Mouse (Mus musculus) stomach, embryonic 14.5 days (tissue): Measurements from ENCODE around the gene Pcyt1a. TPM values are rescaled to one million over a fixed set of nuclear protein-coding genes. Genes with fewer than 3 reads are reported as not detected.
A peak's percentile ranks its signal among the peaks of the same experiment; 100 is the strongest.

ENCODE experiments used
- ATAC-seq: fragments of 200-750 bp; cut with Nextera tagmentation; 2 replicates; pipeline ENCODE4 v1.8.0; 2017; ENCODE audit warnings: low read depth, moderate TSS enrichment; ENCODE audit not compliant: insufficient number of reproducible peaks, insufficient read depth, low FRiP score
- H3K27ac ChIP-seq: fragments of 300-500 bp; sonication (generic); 2 replicates; pipeline ENCODE4 v1.5.1; 2014; ENCODE audit warnings: mild to moderate bottlenecking, low read length, moderate library complexity, mixed read lengths
- H3K27me3 ChIP-seq: fragments of 300-500 bp; sonication (generic); 2 replicates; pipeline ENCODE4 v1.6.1; 2014; ENCODE audit warnings: low read length, control low read depth, mixed read lengths; ENCODE audit not compliant: control insufficient read depth, insufficient read depth
- H3K36me3 ChIP-seq: fragments of 300-500 bp; sonication (generic); 2 replicates; pipeline ENCODE4 v1.6.1; 2014; ENCODE audit warnings: mild to moderate bottlenecking, control low read depth, low read length, moderate library complexity, mixed read lengths; ENCODE audit not compliant: control insufficient read depth, insufficient read depth
- H3K4me1 ChIP-seq: fragments of 300-500 bp; sonication (generic); 2 replicates; pipeline ENCODE4 v1.6.1; 2014; ENCODE audit warnings: low read length, control low read depth, mixed read lengths; ENCODE audit not compliant: control insufficient read depth, insufficient read depth
- H3K4me2 ChIP-seq: fragments of 300-500 bp; sonication (generic); replicated peaks from 2 replicates; pipeline ENCODE4 v1.6.1; 2014; ENCODE audit warnings: low read depth, low read length, control low read depth
- H3K4me3 ChIP-seq: fragments of 300-500 bp; sonication (generic); 2 replicates; pipeline ENCODE4 v1.5.1; 2014; ENCODE audit warnings: low read depth, low read length, control low read depth
- H3K9ac ChIP-seq: fragments of 300-500 bp; sonication (generic); replicated peaks from 2 replicates; pipeline ENCODE4 v1.6.1; 2014; ENCODE audit warnings: low read depth, mild to moderate bottlenecking, control low read depth, low read length, moderate library complexity, mixed read lengths
- H3K9me3 ChIP-seq: fragments of 300-500 bp; sonication (generic); 2 replicates; pipeline ENCODE4 v1.6.1; 2016; ENCODE audit warnings: low read depth, low read length, control low read depth; ENCODE audit not compliant: control insufficient read depth
- WGBS: fragments of 180-500 bp; shearing (Covaris S2); extraction: QIAGEN DNeasy Blood & Tissue Kit; methylation state at CpG from one replicate; pipeline ENCODE4 v1.1.7; 2014; 5-methylcytosine and 5-hydroxymethylcytosine counted together
- polyA plus RNA-seq: library from polyadenylated mRNA; unstranded; fragments of >200 nt; fragmentation: Nextera tagmentation; extraction: Ambion mirVana; gene quantifications from 2 replicates; pipeline ENCODE4 v1.2.1, GENCODE M21; 2014

The Pcyt1a gene
- polyA plus RNA-seq, 1 experiment from 2014 or later, result 40.3 TPM

DNA sequence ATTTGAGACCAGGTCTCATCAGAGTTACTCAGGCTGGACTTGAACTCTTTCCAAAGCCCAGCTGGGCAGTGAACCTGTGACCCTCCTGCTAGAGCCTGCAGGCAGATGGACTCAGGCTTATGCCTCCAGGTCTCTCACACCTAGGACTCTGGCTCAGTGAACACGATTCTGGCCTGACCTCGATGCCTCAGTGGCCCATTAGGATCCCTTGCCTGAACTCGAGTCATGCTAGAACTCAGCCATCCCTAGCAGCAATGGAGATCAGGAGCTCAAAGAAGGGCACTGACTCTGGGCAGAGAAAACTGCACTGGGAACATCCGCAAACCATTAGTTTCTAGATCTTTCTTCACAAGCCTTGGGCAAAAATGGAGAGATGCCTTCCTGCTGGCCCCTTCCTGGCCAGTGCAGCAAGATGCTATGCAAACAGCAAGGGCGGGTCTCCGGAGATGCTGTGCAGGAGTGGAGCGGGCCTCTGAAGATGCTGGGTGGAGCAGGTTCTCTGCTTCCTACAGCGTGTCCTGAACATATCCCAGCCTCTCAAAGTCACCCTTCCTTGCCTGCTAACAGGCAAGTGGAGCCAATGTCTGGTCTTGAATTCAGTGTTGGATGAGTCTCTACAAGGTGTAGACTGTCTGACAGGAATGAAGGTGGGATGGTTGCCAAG lies 81.2 kb downstream of the Pcyt1a start:
- H3K36me3 ChIP-seq, result no peaks in the 10 kb centered on the region
- no peak overlapping the region for H3K4me3 ChIP-seq
- H3K9me3 ChIP-seq, result no peaks in the 10 kb centered on the region
- WGBS, result 88% methylated on average over 8 of the region's 8 CpGs
- H3K4me2 ChIP-seq, result no peak overlapping the region
- H3K27me3 ChIP-seq, result no peaks in the 10 kb centered on the region
- ATAC-seq, result no peak
- no peak overlapping the region for H3K9ac ChIP-seq
- H3K4me1 ChIP-seq, result peaks cover 14% of the 10 kb centered on the region; the same call in 1 of the 2 replicates
- H3K27ac ChIP-seq, result no peak overlapping the region

DNA sequence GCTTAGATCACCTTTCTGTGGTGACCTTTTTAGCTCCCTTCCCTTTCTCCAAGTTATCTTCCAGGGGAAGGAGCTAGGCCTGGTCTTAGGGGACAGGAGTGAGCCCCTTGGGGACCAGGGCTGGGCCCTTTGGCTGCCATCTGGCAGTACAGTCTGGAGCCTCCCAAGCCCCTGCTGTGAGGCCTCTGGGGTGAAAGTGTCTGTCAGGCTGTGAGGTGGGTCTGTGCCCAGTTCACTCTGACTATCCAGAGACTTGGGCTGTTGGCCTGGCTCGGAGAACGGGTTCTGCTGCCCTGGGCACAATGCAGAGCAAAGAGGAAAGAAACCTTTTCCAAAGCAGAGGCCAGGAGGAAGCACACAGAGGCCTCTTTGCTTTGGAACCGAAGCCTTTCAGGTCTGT lies 82.2 kb downstream of the Pcyt1a start:
- Histone ChIP-seq H3K27ac (peak overlapping the region; percentile 53; the same call in 1 of the 2 replicates), H3K4me2 (no peak overlapping the region), H3K36me3 (no peaks in the 10 kb centered on the region), H3K27me3 (no peaks in the 10 kb centered on the region), H3K9me3 (no peaks in the 10 kb centered on the region), H3K9ac (no peak overlapping the region), H3K4me1 (peaks cover 14% of the 10 kb centered on the region; the same call in 1 of the 2 replicates), H3K4me3 (no peak overlapping the region)
- WGBS, result 61% methylated on average over 3 of the region's 3 CpGs
- ATAC-seq, result no peak

DNA sequence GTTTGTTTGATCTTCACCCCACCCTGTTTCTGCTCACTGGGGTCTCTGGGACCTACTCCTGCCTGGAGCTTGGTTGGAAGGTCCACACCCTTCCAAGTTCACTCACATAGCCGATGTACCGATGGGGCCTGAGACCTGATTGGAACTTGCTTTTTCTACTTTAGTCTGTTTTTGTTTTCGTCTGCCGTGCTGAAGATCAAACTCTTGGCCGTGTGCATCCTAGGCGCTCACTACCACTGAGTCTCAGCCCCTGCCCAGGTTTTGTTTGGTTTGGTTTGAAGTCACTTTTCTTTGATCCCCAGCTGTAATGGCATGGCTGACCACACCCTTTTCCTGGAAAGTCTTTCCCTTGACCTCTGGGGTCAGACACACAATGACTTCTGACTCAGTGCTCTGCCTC lies 82.7 kb downstream of the Pcyt1a start:
- no peak overlapping the region for H3K4me2 ChIP-seq
- no peak overlapping the region for H3K9ac ChIP-seq
- H3K36me3 ChIP-seq, result no peaks in the 10 kb centered on the region
- peak overlapping the region; percentile 53; the same call in 1 of the 2 replicates for H3K27ac ChIP-seq
- 80% methylated on average over 6 of the region's 6 CpGs for WGBS
- ATAC-seq, result no peak
- no peaks in the 10 kb centered on the region for H3K9me3 ChIP-seq
- H3K27me3 ChIP-seq, result no peaks in the 10 kb centered on the region
- H3K4me3 ChIP-seq, result no peak overlapping the region
- peaks cover 14% of the 10 kb centered on the region; the same call in 1 of the 2 replicates for H3K4me1 ChIP-seq

DNA sequence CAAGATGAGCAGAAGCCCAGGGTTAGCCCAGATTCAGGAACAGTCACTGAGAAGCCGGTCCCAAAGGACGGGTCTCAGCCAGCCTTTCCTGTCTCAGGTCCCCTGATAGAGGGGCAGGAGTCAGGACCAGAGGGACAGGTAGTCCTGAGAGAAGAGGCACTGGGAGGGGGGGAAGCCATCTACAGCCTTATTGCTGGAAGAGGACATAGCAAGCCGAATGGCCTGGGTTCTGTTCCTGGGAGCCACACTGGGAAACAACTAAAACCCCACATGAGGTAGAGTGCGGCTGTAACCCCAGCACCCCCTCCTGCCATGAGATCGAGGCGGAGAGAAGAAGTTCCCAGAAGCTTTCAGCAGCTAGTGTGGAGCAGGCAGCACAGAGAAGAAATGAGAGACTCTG lies 83.2 kb downstream of the Pcyt1a start:
- ATAC-seq, result no peak
- WGBS, result 95% methylated on average over 6 of the region's 6 CpGs
- Histone ChIP-seq H3K4me2 (no peak overlapping the region), H3K27ac (no peak overlapping the region), H3K9me3 (no peaks in the 10 kb centered on the region), H3K9ac (no peak overlapping the region), H3K27me3 (no peaks in the 10 kb centered on the region), H3K4me3 (no peak overlapping the region), H3K36me3 (no peaks in the 10 kb centered on the region), H3K4me1 (peaks cover 12% of the 10 kb centered on the region; the same call in 1 of the 2 replicates)

DNA sequence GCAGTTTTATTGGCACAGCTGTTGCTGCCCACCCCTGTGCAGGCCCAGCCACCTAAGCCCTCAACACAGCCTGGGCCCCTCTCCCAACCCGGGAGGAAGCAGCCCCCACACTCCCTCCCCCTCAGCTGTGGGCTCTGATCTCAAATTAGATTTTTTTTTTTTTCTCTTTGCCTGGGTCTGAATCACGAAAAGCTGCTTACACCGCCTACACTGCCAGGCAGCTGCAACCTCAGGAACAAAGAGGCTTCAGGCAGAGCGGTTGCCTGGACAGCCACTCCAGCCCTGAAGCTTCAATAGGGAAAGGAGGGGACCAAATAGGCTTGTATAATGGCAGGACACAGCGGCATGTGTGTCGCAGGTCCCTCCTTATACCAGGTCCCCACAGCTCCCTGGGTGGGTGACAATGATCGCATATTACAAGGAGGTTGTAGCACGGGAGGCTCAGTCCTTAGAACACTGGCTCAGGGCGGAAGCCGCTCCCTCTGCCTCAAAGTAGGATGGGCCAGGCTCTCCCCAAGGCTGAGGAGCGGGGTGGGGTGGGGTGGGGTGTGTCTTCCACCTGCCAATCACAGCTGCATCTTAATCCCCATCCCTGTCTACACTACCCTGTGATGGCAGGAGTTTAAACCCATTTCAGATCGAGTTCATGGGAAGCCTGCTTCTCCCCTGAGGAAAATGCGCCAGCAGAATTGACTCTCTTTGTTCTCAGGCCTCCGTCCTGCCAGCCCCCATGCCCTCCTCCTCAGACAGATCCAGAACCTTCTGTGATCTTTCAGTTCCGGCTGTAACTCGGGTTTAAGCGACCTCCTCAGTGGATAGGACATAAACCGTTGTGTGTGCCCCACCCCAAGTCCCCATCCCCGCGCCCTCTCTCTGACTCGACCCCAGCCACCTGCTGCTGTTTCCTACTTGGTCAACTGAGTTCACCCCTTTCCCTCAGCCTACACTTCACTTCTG lies 85.6 kb downstream of the Pcyt1a start:
- 0 out of 2 replicates have a peak overlapping the region, but pooled peaks have one; percentile 28 for H3K9ac ChIP-seq
- no peak overlapping the region for H3K4me3 ChIP-seq
- 22% methylated on average over 21 of the region's 21 CpGs for whole genome bisulfite sequencing
- H3K36me3 ChIP-seq, result no peaks in the 10 kb centered on the region
- H3K4me1 ChIP-seq, result peaks cover 15% of the 10 kb centered on the region; the same call in 1 of the 2 replicates
- ATAC-seq, result peak; percentile 84; the same call in 1 of the 2 replicates
- H3K27ac ChIP-seq, result peak overlapping the region; percentile 78; the same call in 1 of the 2 replicates
- H3K9me3 ChIP-seq, result no peaks in the 10 kb centered on the region
- peak overlapping the region; percentile 29 for H3K4me2 ChIP-seq
- no peaks in the 10 kb centered on the region for H3K27me3 ChIP-seq

DNA sequence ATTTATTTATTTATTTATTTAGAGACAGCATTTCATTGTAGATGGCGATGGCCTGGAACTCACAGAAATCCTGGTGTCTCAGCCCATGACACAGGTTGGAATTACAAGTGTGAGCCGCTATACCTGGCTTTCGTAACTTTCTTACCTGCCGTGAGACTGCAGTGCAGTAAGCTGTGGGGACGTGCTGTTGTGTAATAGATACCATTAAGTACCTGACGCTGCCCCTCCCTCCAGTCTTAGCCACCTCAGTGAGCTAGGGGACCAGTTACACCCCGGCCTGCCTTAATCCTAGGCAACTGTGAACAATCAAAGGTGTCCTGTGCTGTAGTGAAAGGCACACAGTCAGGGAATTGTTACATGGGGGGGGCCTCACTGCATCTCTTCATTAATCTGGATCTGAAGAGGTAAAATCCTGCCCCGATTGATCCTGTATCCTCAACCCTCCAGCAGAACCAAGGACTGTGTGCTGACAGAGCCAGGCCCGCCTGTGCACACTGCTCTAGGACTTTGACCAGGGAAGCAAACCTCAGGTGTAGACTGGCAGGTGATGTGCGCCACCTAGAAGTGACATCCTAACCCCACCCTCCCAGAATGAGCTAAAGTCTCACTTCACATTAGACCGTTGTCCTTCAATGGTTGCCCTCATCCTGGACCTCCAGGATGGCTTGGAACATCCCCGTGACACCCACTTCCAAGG lies 87.2 kb downstream of the Pcyt1a start:
- Histone ChIP-seq H3K4me2 (no peak overlapping the region), H3K9ac (no peak overlapping the region), H3K9me3 (no peaks in the 10 kb centered on the region), H3K27ac (no peak overlapping the region), H3K4me1 (peaks cover 12% of the 10 kb centered on the region; the same call in 1 of the 2 replicates), H3K36me3 (no peaks in the 10 kb centered on the region), H3K27me3 (no peaks in the 10 kb centered on the region), H3K4me3 (no peak overlapping the region)
- WGBS, result 87% methylated on average over 12 of the region's 12 CpGs
- no peak for ATAC-seq

DNA sequence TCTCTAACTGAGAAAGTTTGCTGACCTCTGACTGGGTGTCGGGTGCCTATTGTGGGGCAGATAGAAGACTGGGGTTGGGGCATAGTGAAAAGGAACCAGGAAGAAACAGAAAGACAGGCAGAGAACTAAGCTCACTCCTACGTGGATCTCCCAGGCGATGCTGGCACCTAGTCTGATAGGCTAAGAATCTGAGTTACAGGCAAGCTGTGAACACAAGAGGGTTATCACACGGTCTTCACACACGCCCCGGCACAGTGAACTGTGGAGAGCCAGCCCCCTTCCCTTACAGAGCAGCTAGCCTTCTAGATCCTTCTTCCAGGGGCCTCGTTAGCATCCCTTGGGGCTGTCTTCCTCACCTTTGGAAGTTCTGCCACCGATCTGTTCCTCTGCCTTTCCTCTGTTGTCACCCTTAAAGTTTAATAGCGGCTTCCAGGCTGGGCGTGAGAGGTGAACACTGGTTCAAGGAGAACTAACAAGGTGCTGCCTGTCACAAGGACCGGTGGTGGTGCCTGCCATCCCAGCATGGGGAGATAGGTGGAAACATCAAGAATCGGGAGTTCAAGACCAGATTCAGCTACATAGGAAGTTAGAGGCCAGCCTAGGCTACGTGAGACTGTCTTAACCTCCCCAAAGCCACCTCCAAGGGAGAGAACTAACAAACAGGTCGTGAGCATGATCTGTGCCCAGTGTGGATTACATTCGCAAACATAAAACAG lies 89.1 kb downstream of the Pcyt1a start:
- no peak overlapping the region for H3K9ac ChIP-seq
- H3K9me3 ChIP-seq, result no peaks in the 10 kb centered on the region
- H3K27me3 ChIP-seq, result no peaks in the 10 kb centered on the region
- H3K4me3 ChIP-seq, result no peak overlapping the region
- H3K36me3 ChIP-seq, result no peaks in the 10 kb centered on the region
- no peak overlapping the region for H3K27ac ChIP-seq
- no peak overlapping the region for H3K4me2 ChIP-seq
- peaks cover 16% of the 10 kb centered on the region; the same call in 1 of the 2 replicates for H3K4me1 ChIP-seq
- WGBS, result 81% methylated on average over 15 of the region's 15 CpGs
- ATAC-seq, result no peak
